In genomic region chr2:166054002-166054539, GRCm38 (mm10) we compare ENCODE assay signal across 19 mouse cellular contexts.
A peak's percentile ranks its signal among the peaks of the same experiment; 100 is the strongest.
DNase-seq lines count a peak whose midpoint lies in the region; TF ChIP-seq lines count a peak whose summit lies in the region.
"Had no signal": no experiment of that assay in that cellular context is flagged by ENCODE, and none has a peak within 500 bp of the region (broad histone marks: within the 10 kb centered on the region; RNA-seq: fewer than 3 reads in every experiment).

No protein-coding gene starts in this region.

- DNase-seq in cerebellum, postnatal 14 days: peak; percentile 19 to 21
- no peak for DNase-seq in cerebellum, postnatal 25 days
- DNase-seq in heart, adult 11 months: peak; percentile 87
- no peak for DNase-seq in heart, postnatal 4 days
- no peak for DNase-seq in layer of hippocampus, adult 2 months (ENCODE audit: low spot score in 2 of 2)
- no peak for DNase-seq in layer of hippocampus, adult 18-20 months (ENCODE audit: low spot score in 2 of 2)
- peak; percentile 58 for DNase-seq in R1 (ENCODE audit: low read depth, low spot score)
- no peak for DNase-seq in testis, postnatal 10 days (ENCODE audit: low spot score)
- DNase-seq: adrenal gland, adult 8-10 months; adrenal gland, postnatal 14 days; adrenal gland, postnatal 36 days; cerebellum, adult 11-12 months; cerebellum, adult 2 months; cerebellum, adult 9-11 months; forebrain, postnatal 0 days had no signal

- no peak overlapping the region for H3K4me3 ChIP-seq in layer of hippocampus, adult 2 months
- H3K4me3 ChIP-seq: embryonic facial prominence, embryonic 10.5 days; embryonic facial prominence, embryonic 12.5 days; forebrain, embryonic 13.5 days; forebrain, embryonic 15.5 days had no signal

- H3K27ac ChIP-seq in layer of hippocampus, adult 2 months: no peak overlapping the region
- H3K27ac ChIP-seq: embryonic facial prominence, embryonic 10.5 days; embryonic facial prominence, embryonic 12.5 days; forebrain, embryonic 13.5 days; forebrain, embryonic 15.5 days had no signal

- TF ChIP-seq CTCF in layer of hippocampus, adult 2 months (conservative IDR thresholded peaks at IDR 0.05): peak; percentile 62

Comparison
In these comparisons a context has a peak if more than half of its experiments do, and no peak if none do; other contexts are left out.
1. DNase-seq: peak in cerebellum, postnatal 14 days (2 of 2), heart, adult 11 months (single experiment) and R1 (single experiment); none in cerebellum, postnatal 25 days (0 of 2), heart, postnatal 4 days (single experiment), layer of hippocampus, adult 2 months (0 of 2), layer of hippocampus, adult 18-20 months (0 of 2) and testis, postnatal 10 days (single experiment).